ENCODE assay signal across 8 mouse cellular contexts in genomic region chr17:23785561-23786471, GRCm38 (mm10). TPM values are rescaled to one million over a fixed set of nuclear protein-coding genes. Genes with fewer than 3 reads are reported as not detected.
DNase-seq lines count a peak whose midpoint lies in the region; ATAC-seq lines count a peak whose summit lies in the region.

Gene Flywch2, minus strand, starts transcription at chr17:23786081.

- H3K27me3 ChIP-seq in intestine, embryonic 14.5 days (replicated peaks; ENCODE audit: control insufficient read depth, insufficient read depth, low read length), result no peaks in the 10 kb centered on the region
- H3K27me3 ChIP-seq in megakaryocyte, embryonic 14.5 days (replicated peaks), result peaks cover 4% of the 10 kb centered on the region

- H3K4me3 ChIP-seq in intestine, embryonic 14.5 days (ENCODE audit: low read depth, low read length), result peak within 1 kb of the TSS; percentile 60
- H3K4me3 ChIP-seq in megakaryocyte, embryonic 14.5 days (replicated peaks), result peak within 1 kb of the TSS; percentile 89

- no peaks in the 10 kb centered on the region for H3K36me3 ChIP-seq in intestine, embryonic 14.5 days (ENCODE audit: control insufficient read depth, insufficient read depth, low read length)
- H3K36me3 ChIP-seq in megakaryocyte, embryonic 14.5 days (replicated peaks; ENCODE audit: low read length), result no peaks in the 10 kb centered on the region

- peak; percentile 83 for ATAC-seq in intestine, embryonic 14.5 days (replicated peaks; ENCODE audit: low FRiP score, low TSS enrichment, low read depth)

- peak within 1 kb of the TSS; percentile 59 for H3K9ac ChIP-seq in intestine, embryonic 14.5 days (ENCODE audit: low read length)

- peak within 1 kb of the TSS; percentile 89 for H3K4me2 ChIP-seq in intestine, embryonic 14.5 days (ENCODE audit: low read length)

- peak; percentile 89 for DNase-seq in adrenal gland, postnatal 14 days
- peak; percentile 80 for DNase-seq in embryo, embryonic 11.5 days (ENCODE audit: low read depth, low spot score)
- DNase-seq in gastrocnemius, postnatal 36 days, result peak; percentile 34 to 39
- DNase-seq in intestine, embryonic 14.5 days (ENCODE audit: low spot score), result peak; percentile 86
- peak; percentile 87 to 89 for DNase-seq in left cerebral cortex, postnatal 10 days (ENCODE audit: extremely low spot score in 1 of 2, low spot score in 2 of 2)
- DNase-seq in right cerebral cortex, adult 2 months (ENCODE audit: low spot score in 2 of 2), result peak; percentile 83 to 89
- DNase-seq in urinary bladder, postnatal 36 days (ENCODE audit: low spot score in 2 of 2), result peak; percentile 72 to 78

- no peak within 1 kb of the TSS for H3K27ac ChIP-seq in intestine, embryonic 14.5 days (ENCODE audit: low read depth)

- H3K9me3 ChIP-seq in intestine, embryonic 14.5 days (ENCODE audit: control insufficient read depth, low read length), result no peaks in the 10 kb centered on the region
- no peaks in the 10 kb centered on the region for H3K9me3 ChIP-seq in megakaryocyte, embryonic 14.5 days

- H3K4me1 ChIP-seq in intestine, embryonic 14.5 days (replicated peaks; ENCODE audit: control insufficient read depth, insufficient read depth, low read length), result peaks cover 11% of the 10 kb centered on the region
- H3K4me1 ChIP-seq in megakaryocyte, embryonic 14.5 days, result peaks cover 33% of the 10 kb centered on the region

- intact Hi-C loops in gastrocnemius, postnatal 36 days (cut with DNase I), result no loop called here
- intact Hi-C loops in left cerebral cortex, postnatal 10 days (cut with DNase I), result no loop called here

- WGBS in intestine, embryonic 14.5 days, result 2% methylated on average over 33 of the region's 43 CpGs

RNA-seq across cellular contexts. Expression of gene Flywch2, which starts in this region (rescaled TPM):
- total RNA-seq in adrenal gland, postnatal 14 days (2021), result 6.5 and 9.8 TPM in 2 replicates
- total RNA-seq in gastrocnemius, postnatal 36 days (2021), result under 1 TPM in 1 of 2 experiments, not detected in 1; 0.46 TPM
- polyA plus RNA-seq in intestine, embryonic 14.5 days (2014; fragmentation: Nextera tagmentation; extraction: Ambion mirVana), result 21.2 and 21.5 TPM in 2 replicates
- 10 to 100 TPM; 26.9 to 32.1 TPM for total RNA-seq in left cerebral cortex, postnatal 10 days (2021)
- polyA plus RNA-seq in megakaryocyte, embryonic 14.5 days (2012; ENCODE audit: insufficient read depth, low replicate concordance), result 17.2 and 29.2 TPM in 2 replicates

Comparison
In these comparisons a context has a peak if more than half of its experiments do, and no peak if none do; other contexts are left out.
1. Peak in DNase-seq in gastrocnemius, postnatal 36 days; RNA of the gene not detected or under 1 TPM.
2. DNase-seq: peak in every context shown above with its lines; median percentile 89 in adrenal gland, postnatal 14 days; 88 in left cerebral cortex, postnatal 10 days; 86 in intestine, embryonic 14.5 days; 86 in right cerebral cortex, adult 2 months; 80 in embryo, embryonic 11.5 days; 75 in urinary bladder, postnatal 36 days; 36 in gastrocnemius, postnatal 36 days.